Mouse (Mus musculus) thymus, postnatal 4 days (tissue): Measurements from ENCODE around the gene Prkar1b.

Experiments used
- DNase-seq: peaks from one replicate; pipeline ENCODE4 v3.0.0; 2021

The Prkar1b gene

GRCm38 (mm10) chr5:139053176-139053575 lies 96.6 kb downstream of the Prkar1b start:
- DNase-seq: no peak

- no peak for DNase-seq
Observed at GRCm38 (mm10) chr5:139051276-139051675, 98.5 kb downstream of the Prkar1b start.

- DNase-seq: no peak
Observed at GRCm38 (mm10) chr5:139049367-139049766, 100.4 kb downstream of the Prkar1b start.

- no peak for DNase-seq
Observed at GRCm38 (mm10) chr5:139047171-139047570, 102.6 kb downstream of the Prkar1b start.

- no peak for DNase-seq
Observed at GRCm38 (mm10) chr5:139046636-139047035, 103.2 kb downstream of the Prkar1b start.

GRCm38 (mm10) chr5:139043546-139043945 lies 106.3 kb downstream of the Prkar1b start:
- DNase-seq: no peak

- no peak for DNase-seq
Observed at GRCm38 (mm10) chr5:139042299-139042698, 107.5 kb downstream of the Prkar1b start.

- DNase-seq: no peak
Observed at GRCm38 (mm10) chr5:139035171-139035570, 114.6 kb downstream of the Prkar1b start.

- DNase-seq: no peak
Observed at GRCm38 (mm10) chr5:139034746-139035145, 115.1 kb downstream of the Prkar1b start.

GRCm38 (mm10) chr5:139033406-139034317 lies 116.1 kb downstream of the Prkar1b start:
- DNase-seq: no peak

GRCm38 (mm10) chr5:139027603-139028002 lies 122.2 kb downstream of the Prkar1b start:
- DNase-seq: no peak

- no peak for DNase-seq
Observed at GRCm38 (mm10) chr5:139024351-139025105, 125.3 kb downstream of the Prkar1b start.

- DNase-seq: no peak
Observed at GRCm38 (mm10) chr5:139020595-139020994, 129.2 kb downstream of the Prkar1b start.

- no peak for DNase-seq
Observed at GRCm38 (mm10) chr5:139017371-139018124, 132.3 kb downstream of the Prkar1b start.

GRCm38 (mm10) chr5:139015097-139015496 lies 134.7 kb downstream of the Prkar1b start:
- no peak for DNase-seq

GRCm38 (mm10) chr5:139010649-139011048 lies 139.2 kb downstream of the Prkar1b start:
- no peak for DNase-seq

- DNase-seq: no peak
Observed at GRCm38 (mm10) chr5:139007141-139007775, 142.5 kb downstream of the Prkar1b start.

GRCm38 (mm10) chr5:139004588-139004987 lies 145.2 kb downstream of the Prkar1b start:
- DNase-seq: no peak

- no peak for DNase-seq
Observed at GRCm38 (mm10) chr5:138999716-139000115, 150.1 kb downstream of the Prkar1b start.

- no peak for DNase-seq
Observed at GRCm38 (mm10) chr5:138997936-138998580, 151.7 kb downstream of the Prkar1b start.

- DNase-seq: peak; percentile 11
Observed at GRCm38 (mm10) chr5:138997171-138997788, 152.5 kb downstream of the Prkar1b start, which contains the start of gene Pdgfa. Gene Pdgfa (minus strand): TSS chr5:138997370.
